Mouse (Mus musculus) olfactory bulb, adult 2 months (tissue): ENCODE results near the gene Mpc1. TPM values are rescaled to one million over a fixed set of nuclear protein-coding genes. Genes with fewer than 3 reads are reported as not detected.

ENCODE experiments used
- H3K27ac ChIP-seq: fragments of 200-500 bp; 2 replicates; pipeline ENCODE4 v1.5.1; 2012; ENCODE audit warnings: low read depth, low read length; ENCODE audit not compliant: insufficient read depth
- H3K4me1 ChIP-seq: fragments of 200-500 bp; 2 replicates; pipeline ENCODE4 v1.6.1; 2012; ENCODE audit warnings: low read length; ENCODE audit not compliant: control insufficient read depth, insufficient read depth
- H3K4me3 ChIP-seq: fragments of 200-500 bp; 2 replicates; pipeline ENCODE4 v1.5.1; 2012; ENCODE audit warnings: mild to moderate bottlenecking, low read depth, low read length, moderate library complexity; ENCODE audit not compliant: insufficient read depth
- CTCF ChIP-seq: fragments of 200-500 bp; IDR thresholded peaks from 2 replicates; pipeline ENCODE4 v1.5.1; 2012; ENCODE audit warnings: low read depth, mild to moderate bottlenecking, low read length, moderate library complexity; ENCODE audit not compliant: insufficient read depth
- POLR2A ChIP-seq: fragments of 200-500 bp; IDR thresholded peaks from 2 replicates; pipeline ENCODE4 v1.6.1; 2012; ENCODE audit warnings: mild to moderate bottlenecking, low read depth, low read length, moderate library complexity; ENCODE audit not compliant: insufficient read depth
- WGBS: fragments of 180-500 bp; shearing (Covaris S2); methylation state at CpG from one replicate; pipeline ENCODE4 v1.1.7; 2018; 5-methylcytosine and 5-hydroxymethylcytosine counted together
- polyA plus RNA-seq: library from polyadenylated mRNA; stranded (reverse); fragments of >200 nt; gene quantifications from 2 replicates; pipeline ENCODE4 v1.2.4, GENCODE M21; 2012; ENCODE audit warnings: low replicate concordance; ENCODE audit not compliant: missing spikeins, insufficient read depth, insufficient read length

The Mpc1 gene
- polyA plus RNA-seq, 1 experiment: not detected

DNA sequence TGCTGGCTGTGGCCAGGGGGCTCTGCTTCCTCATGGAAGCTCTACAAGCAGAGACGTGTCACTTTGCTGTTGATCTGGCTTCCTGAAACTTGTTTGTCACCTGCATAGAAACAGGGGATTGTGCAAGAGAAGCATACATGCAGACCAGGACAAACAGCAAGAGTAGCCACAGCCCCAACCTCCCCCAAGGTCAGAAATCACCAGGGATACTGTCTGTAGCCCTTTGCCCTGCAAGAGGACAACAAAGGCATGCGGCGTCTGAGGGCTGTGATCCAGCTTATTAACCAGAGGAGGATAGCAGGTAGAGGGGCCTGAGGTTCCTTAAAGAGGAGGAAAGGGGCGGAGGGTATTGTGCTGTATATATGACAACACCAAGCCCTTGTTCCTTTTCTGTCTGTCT is 6.6 kb upstream of the Mpc1 start:
- no peaks in the 10 kb centered on the region for H3K4me1 ChIP-seq
- 84% methylated on average over 4 of the region's 4 CpGs for WGBS

DNA sequence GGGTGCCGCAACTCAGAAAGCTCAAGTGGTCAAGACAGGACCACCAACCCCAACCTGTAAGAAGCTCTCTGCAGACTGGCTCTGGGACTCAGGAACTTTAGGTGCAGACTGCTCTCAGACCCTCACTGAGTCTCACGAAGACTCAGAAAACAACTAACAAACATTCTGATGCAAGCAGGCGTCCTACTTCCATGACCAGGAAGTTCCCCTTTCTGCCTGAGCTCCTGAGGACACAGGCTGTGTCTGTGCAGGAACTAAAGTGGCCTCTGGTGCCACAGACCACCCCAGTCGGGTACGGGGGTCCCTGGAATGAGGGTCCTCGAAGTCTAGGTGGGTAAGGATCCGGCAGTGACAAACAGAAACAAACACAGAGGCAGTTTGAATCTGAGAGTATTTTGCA is 6.0 kb upstream of the Mpc1 start:
- WGBS: 75% methylated on average over 7 of the region's 7 CpGs
- Histone ChIP-seq H3K4me1 (no peaks in the 10 kb centered on the region), H3K27ac (no peak overlapping the region), H3K4me3 (no peak overlapping the region)
- TF ChIP-seq POLR2A: no peak
- TF ChIP-seq CTCF: no peak

More for the DNA sequence above, 6.6 kb upstream of the Mpc1 start:
- no peak for TF ChIP-seq POLR2A
- no peak for TF ChIP-seq CTCF
- H3K27ac ChIP-seq: no peak overlapping the region
- no peak overlapping the region for H3K4me3 ChIP-seq

DNA sequence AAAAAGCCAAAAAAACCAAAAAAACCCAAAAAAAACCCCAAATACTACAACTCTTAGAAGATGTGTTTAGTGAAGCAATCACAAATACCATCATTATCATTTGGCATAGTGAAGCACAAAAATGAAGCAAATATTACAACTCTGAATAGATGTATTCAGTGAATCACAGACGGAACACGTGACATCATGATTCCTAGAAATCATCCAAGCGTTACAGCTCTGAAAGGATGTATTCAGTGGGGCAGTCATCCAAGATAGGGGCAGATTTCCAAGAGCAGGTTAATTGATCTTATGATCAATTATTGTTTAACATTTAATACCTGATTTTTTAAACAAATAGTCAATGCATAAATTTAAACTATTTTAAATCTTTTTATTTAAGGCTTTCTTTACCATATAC is 5.4 kb upstream of the Mpc1 start:
- TF ChIP-seq POLR2A: no peak
- no peak for TF ChIP-seq CTCF

DNA sequence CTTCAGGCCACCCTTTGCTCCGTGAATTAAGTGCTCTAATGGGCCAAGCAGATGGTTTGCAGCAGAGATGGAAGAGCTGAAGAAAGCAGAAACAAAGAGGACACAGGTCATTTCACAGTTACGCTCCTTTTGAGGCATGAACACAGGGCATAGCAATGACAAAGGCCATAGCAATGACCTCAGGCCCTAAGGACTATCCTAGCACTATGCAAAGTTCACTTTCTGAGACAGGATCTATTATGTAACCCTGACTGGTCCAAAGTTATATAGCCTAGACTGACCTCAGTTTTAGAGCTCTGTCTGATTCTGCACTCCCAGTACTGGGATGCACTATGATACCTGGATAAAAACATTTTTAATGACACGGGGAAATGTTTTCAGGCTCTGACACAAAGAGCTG is 4.3 kb upstream of the Mpc1 start:
- no peak overlapping the region for H3K27ac ChIP-seq
- WGBS: 76% methylated on average over 3 of the region's 3 CpGs
- no peak for TF ChIP-seq CTCF
- no peak for TF ChIP-seq POLR2A
- H3K4me3 ChIP-seq: no peak overlapping the region
- H3K4me1 ChIP-seq: peaks cover 6% of the 10 kb centered on the region; the same call in 1 of the 2 replicates

More for the DNA sequence above, 5.4 kb upstream of the Mpc1 start:
- Histone ChIP-seq H3K4me3 (no peak overlapping the region), H3K4me1 (no peaks in the 10 kb centered on the region), H3K27ac (no peak overlapping the region)
- WGBS: 83% methylated on average over 3 of the region's 3 CpGs

DNA sequence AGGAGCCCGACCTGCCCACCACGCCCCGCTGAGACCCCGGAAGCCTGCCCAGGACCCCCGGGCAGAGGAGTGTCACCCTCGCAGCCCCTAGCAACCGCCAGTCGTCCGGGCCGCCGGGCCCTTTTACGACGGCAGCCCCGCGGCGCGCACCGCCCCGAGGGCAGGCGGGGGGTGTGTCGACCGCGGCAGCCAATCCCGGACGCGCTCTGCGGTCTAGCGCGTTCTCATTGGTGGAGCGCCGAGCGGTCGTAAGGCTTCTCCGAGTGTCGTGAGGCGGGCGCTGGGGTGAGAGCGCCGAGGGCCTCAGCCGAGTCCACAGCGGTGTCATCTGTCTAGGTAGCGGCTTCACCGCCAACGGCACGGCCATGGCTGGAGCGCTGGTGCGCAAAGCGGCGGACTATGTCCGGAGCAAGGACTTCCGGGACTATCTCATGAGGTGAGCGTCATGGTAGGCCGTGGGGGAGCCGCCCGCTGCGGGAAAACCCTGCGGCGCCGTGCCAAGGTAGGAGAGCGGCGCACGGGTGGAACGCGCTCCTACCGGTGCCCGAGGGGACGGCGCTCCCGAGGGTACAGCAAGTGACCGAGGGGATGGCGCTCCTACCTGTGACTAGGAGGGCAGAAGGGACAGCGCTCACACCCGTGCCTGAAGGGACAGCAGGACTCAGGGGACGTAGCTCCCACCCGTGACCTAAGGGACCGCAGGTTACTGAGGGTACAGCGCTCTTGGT is 986 bp downstream of the Mpc1 start:
- Histone ChIP-seq H3K27ac (peak overlapping the region; percentile 97), H3K4me1 (peaks cover 12% of the 10 kb centered on the region; the same call in 1 of the 2 replicates), H3K4me3 (peak overlapping the region; percentile 91)
- TF ChIP-seq CTCF (no peak), POLR2A (peak; percentile 96)
- WGBS: under 1% methylated on average over 77 of the region's 77 CpGs

DNA sequence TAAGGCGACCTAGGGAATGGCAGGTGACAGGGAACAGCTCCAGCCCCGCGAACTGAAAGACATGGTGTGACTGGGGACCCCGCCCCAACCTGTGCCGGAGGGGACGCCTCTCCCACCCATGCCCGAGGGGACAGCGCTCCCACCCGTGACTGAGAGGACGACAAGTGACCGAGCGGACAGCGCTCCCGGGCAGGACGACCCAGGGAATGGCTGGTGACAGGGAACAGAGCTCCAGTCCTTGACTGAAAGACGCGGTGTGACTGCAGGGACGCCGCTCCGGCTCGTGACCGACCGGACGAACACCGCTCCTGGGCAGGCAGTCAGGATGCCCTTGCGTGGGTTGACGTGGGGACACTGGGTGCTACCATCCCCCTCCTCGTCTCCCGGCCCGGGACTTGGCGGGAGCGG is 1.6 kb downstream of the Mpc1 start:
- peak overlapping the region; percentile 82 for H3K27ac ChIP-seq
- under 1% methylated on average over 32 of the region's 32 CpGs for WGBS
- TF ChIP-seq CTCF (no peak), POLR2A (no peak)

DNA sequence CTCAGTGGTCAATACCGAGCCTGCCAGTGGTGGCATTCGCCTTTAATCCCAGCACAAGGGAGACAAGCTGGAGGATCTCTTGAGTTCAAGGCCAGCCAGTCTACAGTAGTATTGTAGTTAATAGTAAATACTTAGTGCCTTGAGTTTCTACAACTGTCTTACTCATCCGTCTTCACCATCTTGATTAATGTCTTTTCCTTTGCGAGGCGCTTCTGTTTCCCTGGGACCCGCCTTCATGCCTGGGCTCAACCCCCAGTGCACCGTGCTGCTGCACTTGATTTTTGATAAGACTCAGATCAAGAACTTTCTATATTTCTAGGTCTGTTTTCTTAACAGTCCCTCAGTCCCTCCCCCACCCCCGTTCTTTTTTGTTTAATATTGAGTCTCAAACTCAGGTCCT is 2.4 kb downstream of the Mpc1 start:
- peaks cover 14% of the 10 kb centered on the region; the same call in 1 of the 2 replicates for H3K4me1 ChIP-seq
- H3K4me3 ChIP-seq: peak overlapping the region; percentile 18; the same call in 1 of the 2 replicates
- 31% methylated on average over 8 of the region's 8 CpGs for WGBS
- no peak overlapping the region for H3K27ac ChIP-seq
- TF ChIP-seq CTCF (no peak), POLR2A (no peak)

More for the DNA sequence above, 1.6 kb downstream of the Mpc1 start:
- H3K4me1 ChIP-seq: peaks cover 12% of the 10 kb centered on the region; the same call in 1 of the 2 replicates
- peak overlapping the region; percentile 91 for H3K4me3 ChIP-seq

DNA sequence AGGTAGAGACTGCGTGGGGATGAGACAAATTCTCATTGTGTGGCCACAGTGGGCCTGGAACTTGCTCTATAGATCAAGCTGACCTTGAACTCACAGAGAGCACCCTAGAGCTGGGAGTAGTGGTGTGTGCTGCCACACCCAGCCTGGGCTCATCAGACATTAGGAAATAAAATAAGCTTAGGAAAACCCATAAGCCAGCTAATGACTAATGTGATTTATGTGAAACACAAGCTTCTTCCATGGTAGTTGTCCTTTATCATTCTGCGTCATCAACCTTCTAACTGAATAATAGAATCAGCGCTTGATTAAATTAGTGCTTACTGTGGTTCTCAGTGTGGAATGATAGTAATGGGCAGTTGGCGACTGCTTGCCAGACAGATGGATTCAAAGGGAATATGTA is 4.3 kb downstream of the Mpc1 start:
- 83% methylated on average over 4 of the region's 4 CpGs for WGBS
- Histone ChIP-seq H3K4me3 (no peak overlapping the region), H3K4me1 (peaks cover 14% of the 10 kb centered on the region; the same call in 1 of the 2 replicates), H3K27ac (no peak overlapping the region)
- TF ChIP-seq CTCF: no peak
- no peak for TF ChIP-seq POLR2A

DNA sequence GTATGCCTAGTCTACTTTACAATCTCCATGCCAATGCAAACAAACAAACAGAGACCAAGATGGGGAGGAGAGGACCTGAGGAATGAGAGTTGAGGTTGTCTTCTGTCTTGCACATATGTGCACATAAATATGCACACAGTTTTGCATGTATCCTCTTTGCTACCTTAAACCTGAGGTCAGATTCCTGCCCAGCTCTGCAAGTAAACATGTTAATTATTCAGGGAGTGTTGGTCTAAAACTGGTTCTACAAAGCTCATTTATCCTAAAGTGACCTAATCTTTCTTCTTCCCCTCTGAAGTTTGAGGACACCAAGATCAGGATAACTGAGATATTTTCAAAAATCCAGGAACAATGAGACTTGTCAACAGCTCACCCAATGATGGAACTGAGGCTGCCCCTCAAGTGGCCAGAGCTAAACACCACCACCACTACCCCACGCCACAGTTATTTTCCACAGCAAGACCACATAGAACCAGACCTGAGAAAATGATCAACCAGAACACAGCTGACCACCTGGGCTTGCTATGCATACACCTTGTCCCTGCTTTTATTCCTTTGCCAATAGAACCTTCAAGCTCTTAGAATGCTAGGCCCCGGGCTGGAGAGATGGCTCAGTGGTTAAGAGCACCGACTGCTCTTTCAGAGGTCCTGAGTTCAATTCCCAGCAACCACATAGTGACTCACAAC is 7.4 kb downstream of the Mpc1 start:
- Histone ChIP-seq H3K4me3 (no peak overlapping the region), H3K27ac (no peak overlapping the region), H3K4me1 (peaks cover 5% of the 10 kb centered on the region; the same call in 1 of the 2 replicates)
- TF ChIP-seq POLR2A: no peak
- TF ChIP-seq CTCF: no peak
- 93% methylated on average over 3 of the region's 3 CpGs for WGBS
